Mouse (Mus musculus): Measurements from ENCODE around the gene Six1. TPM values are rescaled to one million over a fixed set of nuclear protein-coding genes. Genes with fewer than 3 reads are reported as not detected.
"Not testable (repeated sequence)": the region's sequence is repeated elsewhere in the genome, so short reads cannot be mapped to it uniquely, and the experiment has no call there.

Gene Six1
- total RNA-seq, 1 experiment from 2014 or later: not detected

- no peak for ATAC-seq (replicated peaks in 1 of 2; ENCODE audit: insufficient read depth in 1 of 2, low FRiP score in 2 of 2, low TSS enrichment in 1 of 2, low read depth in 1 of 2, poor library complexity in 2 of 2, severe bottlenecking in 2 of 2)
Observed at GRCm38 (mm10) chr12:73012136-73012785, 41.4 kb downstream of the Six1 start.

- ATAC-seq (replicated peaks in 1 of 2; ENCODE audit: insufficient read depth in 1 of 2, low FRiP score in 2 of 2, low TSS enrichment in 1 of 2, low read depth in 1 of 2, poor library complexity in 2 of 2, severe bottlenecking in 2 of 2): not testable (repeated sequence)
Observed at GRCm38 (mm10) chr12:73002903-73003302, 50.8 kb downstream of the Six1 start.

- ATAC-seq (replicated peaks in 1 of 2; ENCODE audit: insufficient read depth in 1 of 2, low FRiP score in 2 of 2, low TSS enrichment in 1 of 2, low read depth in 1 of 2, poor library complexity in 2 of 2, severe bottlenecking in 2 of 2): not testable (repeated sequence)
Observed at GRCm38 (mm10) chr12:73002281-73002680, 51.4 kb downstream of the Six1 start.

- no peak for ATAC-seq (replicated peaks in 1 of 2; ENCODE audit: insufficient read depth in 1 of 2, low FRiP score in 2 of 2, low TSS enrichment in 1 of 2, low read depth in 1 of 2, poor library complexity in 2 of 2, severe bottlenecking in 2 of 2)
Observed at GRCm38 (mm10) chr12:72998105-72999001, 55.3 kb downstream of the Six1 start.

GRCm38 (mm10) chr12:72996646-72997045 is 57.0 kb downstream of the Six1 start:
- ATAC-seq (replicated peaks in 1 of 2; ENCODE audit: insufficient read depth in 1 of 2, low FRiP score in 2 of 2, low TSS enrichment in 1 of 2, low read depth in 1 of 2, poor library complexity in 2 of 2, severe bottlenecking in 2 of 2): no peak

Other genes with a start within 250 kb of the Six1 start
- gene Six6, start 114.0 kb downstream of the Six1 start, total RNA-seq (2017): not detected in 2 replicates
- 11.9 and 23.3 TPM in 2 replicates for gene 4930447C04Rik, start 113.1 kb downstream of the Six1 start, total RNA-seq (2017)
- not detected in 2 replicates for gene Six4, start 59.6 kb upstream of the Six1 start, total RNA-seq (2017)
- gene Mnat1, start 69.8 kb upstream of the Six1 start, total RNA-seq (2017): 41.3 and 55.1 TPM in 2 replicates
- 29.6 and 38.1 TPM in 2 replicates for gene Trmt5, start 232.8 kb upstream of the Six1 start, total RNA-seq (2017)
- gene Slc38a6, start 232.9 kb upstream of the Six1 start, total RNA-seq (2017): 3.6 and 8.2 TPM in 2 replicates